Mouse (Mus musculus) C2C12 (cell line): ENCODE results near the gene Cep290.

Source experiments
- CEBPB ChIP-seq: IDR thresholded peaks from one replicate; pipeline ENCODE4 v1.6.1; 2011; ENCODE audit warnings: low read depth, mild to moderate bottlenecking, control low read depth, moderate library complexity
- CTCF ChIP-seq: IDR thresholded peaks from one replicate; pipeline ENCODE4 v1.5.1; 2011; ENCODE audit not compliant: control insufficient read depth, insufficient read depth, insufficient read length
- MAX ChIP-seq: IDR thresholded peaks from one replicate; pipeline ENCODE4 v1.6.1; 2011; ENCODE audit warnings: mild to moderate bottlenecking, control low read depth
- MYOD1 ChIP-seq: IDR thresholded peaks from one replicate; pipeline ENCODE4 v1.6.1; 2011; ENCODE audit warnings: low read depth; ENCODE audit not compliant: control insufficient read depth, insufficient read length
- MYOG ChIP-seq: IDR thresholded peaks from one replicate; pipeline ENCODE4 v1.6.1; 2011; ENCODE audit not compliant: control insufficient read depth, insufficient read length; ENCODE audit errors: extremely low read depth

DNA sequence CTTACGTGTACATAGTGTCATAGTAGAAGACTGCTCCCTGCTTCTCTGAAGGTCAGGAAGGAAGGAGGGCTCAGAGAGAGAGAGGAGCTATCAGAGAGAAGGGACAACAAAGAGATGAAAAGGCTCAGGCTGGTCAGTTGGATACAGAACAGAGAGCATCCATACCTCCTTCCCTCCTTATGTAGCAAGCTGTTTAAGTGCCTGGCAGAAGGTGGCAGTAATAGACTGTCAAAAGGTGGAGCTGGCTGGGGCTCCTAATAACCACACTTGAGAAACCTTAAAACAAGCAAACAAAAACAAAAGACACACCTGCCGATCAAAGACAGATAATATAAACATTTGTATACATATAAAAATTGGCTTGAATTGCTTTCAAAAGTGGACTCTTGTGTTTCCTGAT lies 116.9 kb downstream of the Cep290 start:
- TF ChIP-seq CTCF, result no peak
- no peak for TF ChIP-seq MAX
- no peak for TF ChIP-seq MYOG
- no peak for TF ChIP-seq CEBPB
- TF ChIP-seq MYOD1, result no peak
